Mouse (Mus musculus): ENCODE measurements around the gene Ifngr1.

Gene Ifngr1

DNA sequence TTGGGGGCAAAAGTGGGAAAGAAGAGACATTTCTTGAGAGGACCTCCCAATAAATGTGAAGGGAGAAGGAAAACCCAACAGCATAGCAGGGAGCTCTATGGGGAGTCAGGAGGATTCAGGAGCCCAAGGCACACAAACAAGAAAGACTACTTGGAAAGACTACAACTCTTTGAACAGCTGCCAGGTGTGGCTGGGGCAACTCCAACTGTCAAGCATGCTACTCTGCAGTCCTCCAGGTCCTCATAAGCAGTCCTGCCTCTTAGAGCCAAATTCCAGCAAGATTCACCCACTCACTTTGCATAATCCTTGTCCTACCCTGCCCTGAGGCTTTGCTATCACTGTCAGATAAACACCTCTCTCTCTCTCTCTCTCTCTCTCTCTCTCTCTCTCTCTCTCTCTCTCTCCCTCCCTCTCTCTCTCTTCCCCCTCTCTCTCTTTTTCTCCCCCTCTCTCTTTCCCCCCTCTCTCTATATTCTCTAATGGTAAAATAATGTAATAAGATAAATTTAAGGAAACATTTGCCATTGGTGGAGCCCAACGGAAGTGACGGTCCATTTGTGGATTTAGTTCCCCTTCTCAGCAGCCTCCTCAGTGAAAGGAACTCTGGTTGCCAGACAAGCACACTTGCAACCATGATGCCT is 29.8 kb downstream of the Ifngr1 start, which contains the start of gene Il22ra2:
TSS of gene Il22ra2 (plus strand) at position 591 of the 641 bp plus-strand sequence.
- ChIA-PET POLR2A (interaction anchor here in 1 of 4 experiments (1.6 kb wide), 1 partner anchor 13 kb away, joined by 3 read pairs; no protein-coding TSS in a partner anchor), CTCF (no interaction called here)

- ChIA-PET CTCF (interaction anchor here in 1 of 4 experiments (0.6 kb wide), 1 partner anchor 73 kb away, joined by 5 read pairs; no protein-coding TSS in a partner anchor), POLR2A (interaction anchor here in 2 of 4 experiments (0.5 to 0.6 kb wide), 3 partner anchors 21 to 371 kb away, joined by 3 to 10 read pairs (median 7); no protein-coding TSS in a partner anchor)
Observed at GRCm38 (mm10) chr10:19624617-19625016, 32.9 kb downstream of the Ifngr1 start.

DNA sequence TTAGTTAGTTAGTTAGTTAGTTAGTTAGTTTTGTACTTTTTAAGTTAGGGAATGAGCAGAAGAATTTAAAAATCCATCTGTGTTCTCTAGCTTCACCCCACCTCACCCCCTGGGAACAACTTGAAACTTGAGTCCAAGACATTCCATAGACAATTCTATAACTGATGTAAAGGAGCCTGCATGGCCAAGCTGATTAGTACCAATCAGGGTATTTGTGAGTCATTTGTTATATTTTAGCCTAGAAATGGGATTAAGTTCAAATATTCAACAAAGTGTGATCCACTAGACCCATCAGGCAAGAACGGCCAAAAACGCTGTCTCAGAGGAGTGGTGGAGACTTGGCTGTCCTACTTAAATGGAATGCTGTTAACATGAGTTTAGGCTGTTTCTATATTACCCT is 35.6 kb downstream of the Ifngr1 start:
- ChIA-PET POLR2A (no interaction called here), CTCF (interaction anchor here in 1 of 4 experiments (0.6 kb wide), 1 partner anchor 848 kb away, joined by 3 read pairs; no protein-coding TSS in a partner anchor)

DNA sequence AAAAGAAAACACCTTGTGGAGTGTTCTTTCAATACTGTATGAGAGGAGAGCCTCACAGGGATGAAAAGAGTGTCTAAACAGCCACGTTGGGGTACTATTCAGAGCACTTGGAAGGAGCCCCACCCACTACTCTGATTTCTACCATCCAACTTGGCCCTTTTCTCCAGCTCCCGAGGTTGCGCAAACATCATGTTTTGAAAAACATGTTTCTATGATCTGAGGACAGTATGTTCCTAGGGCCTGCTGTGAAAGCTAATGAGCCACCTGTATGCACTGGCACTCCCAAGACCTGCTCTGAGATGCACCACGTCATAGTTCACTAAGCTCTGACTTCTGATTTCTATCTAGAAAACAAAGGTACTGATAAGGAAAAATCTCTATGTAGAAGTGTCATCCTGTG is 36.0 kb downstream of the Ifngr1 start:
- ChIA-PET CTCF (interaction anchor here in 1 of 4 experiments (0.6 kb wide), 2 partner anchors 210 to 849 kb away, joined by 3 read pairs; no protein-coding TSS in a partner anchor), POLR2A (interaction anchor here in 1 of 4 experiments (0.8 kb wide), 1 partner anchor 1066 kb away, joined by 7 read pairs; no protein-coding TSS in a partner anchor)

DNA sequence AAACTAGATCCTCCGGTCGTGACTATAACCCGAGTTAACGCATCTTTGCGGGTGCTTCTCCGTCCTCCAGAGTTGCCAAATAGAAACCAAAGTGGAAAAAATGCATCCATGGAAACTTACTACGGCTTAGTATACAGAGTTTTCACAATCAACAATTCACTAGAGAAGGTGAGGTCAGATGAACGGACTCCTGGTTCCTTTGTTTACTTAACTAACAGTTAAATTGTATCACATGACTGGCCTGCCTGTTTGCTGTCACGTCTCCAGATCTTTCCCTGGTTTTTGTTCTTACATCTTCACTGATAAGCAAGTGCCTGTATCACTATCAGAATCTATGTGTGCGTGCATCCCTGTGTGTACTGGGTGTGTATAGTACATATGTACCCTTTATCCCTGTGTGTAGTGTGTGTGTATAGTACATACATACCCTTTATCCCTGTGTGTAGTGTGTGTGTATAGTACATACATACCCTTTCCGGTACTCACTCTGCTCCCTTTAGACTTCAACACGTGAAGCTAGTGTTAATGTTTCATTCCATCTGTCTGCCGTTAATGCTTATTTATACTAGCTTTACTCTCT is 40.0 kb downstream of the Ifngr1 start:
- ChIA-PET CTCF (no interaction called here), POLR2A (no interaction called here)

DNA sequence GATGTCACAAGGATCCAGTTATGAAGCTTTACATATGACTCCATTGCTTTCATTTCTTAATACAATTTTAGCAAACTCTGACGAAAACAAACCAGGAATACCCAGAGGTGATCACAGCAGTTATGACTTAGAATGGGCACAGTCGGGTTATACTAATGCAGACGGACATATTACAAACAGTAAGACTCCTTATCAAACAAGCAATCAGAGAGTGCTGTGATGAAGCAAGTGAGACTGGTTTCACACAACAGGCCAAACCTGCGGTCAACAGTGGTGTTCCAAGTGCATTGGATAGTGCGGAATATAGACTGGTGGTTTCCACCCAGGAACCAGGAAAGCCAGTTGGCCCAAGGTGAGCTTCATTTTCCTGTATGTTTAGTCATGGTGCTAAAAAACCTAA is 47.1 kb downstream of the Ifngr1 start:
- ChIA-PET POLR2A (no interaction called here), CTCF (interaction anchor here in 1 of 4 experiments (0.5 kb wide), 1 partner anchor 1176 kb away, joined by 4 read pairs; no protein-coding TSS in a partner anchor)

- ChIA-PET CTCF (no interaction called here), POLR2A (no interaction called here)
Observed at GRCm38 (mm10) chr10:19639630-19640029, 47.9 kb downstream of the Ifngr1 start.

DNA sequence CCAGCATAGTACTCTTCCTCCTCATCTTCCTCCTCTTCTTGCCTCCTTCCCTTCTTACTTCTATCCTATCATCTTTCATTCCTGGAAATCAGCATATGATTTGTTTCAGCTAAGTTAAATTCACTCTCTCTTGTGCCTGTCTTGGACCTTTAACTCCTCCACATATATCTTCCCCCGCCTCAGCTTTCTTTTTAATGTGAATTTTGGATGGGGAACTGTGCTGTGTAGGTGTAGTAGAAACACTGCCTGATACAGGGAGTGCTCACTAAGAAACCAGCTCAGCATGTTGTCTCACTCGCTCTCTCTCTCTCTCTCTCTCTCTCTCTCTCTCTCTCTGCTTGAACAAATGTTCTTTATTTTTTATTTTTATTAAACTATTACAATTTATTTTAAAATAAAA is 53.4 kb downstream of the Ifngr1 start:
- ChIA-PET CTCF (no interaction called here), POLR2A (interaction anchor here in 1 of 4 experiments (0.7 kb wide), 1 partner anchor 20 kb away, joined by 7 read pairs; no protein-coding TSS in a partner anchor)

- ChIA-PET POLR2A (no interaction called here), CTCF (no interaction called here)
Observed at GRCm38 (mm10) chr10:19657426-19657825, 65.7 kb downstream of the Ifngr1 start.

Data from embryonic stem cell, embryonic (primary cell).